Mouse (Mus musculus): Measurements from ENCODE around the gene Me1. TPM values are rescaled to one million over a fixed set of nuclear protein-coding genes. Genes with fewer than 3 reads are reported as not detected.

Gene Me1
- polyA plus RNA-seq, 2 experiments, result 21.1 to 23.5 TPM

GRCm38 (mm10) chr9:86619341-86620139, 76.2 kb downstream of the Me1 start:
- H3K36me3 ChIP-seq (ENCODE audit: control insufficient read depth, insufficient read depth, low read length), result no peaks in the 10 kb centered on the region
- 80% methylated on average over 10 of the region's 10 CpGs for WGBS
- TF ChIP-seq POLR2A (IDR thresholded peaks at IDR 0.05; ENCODE audit: borderline replicate concordance, extremely low read depth, insufficient read depth, insufficient read length), result no peak
- no peaks in the 10 kb centered on the region for H3K9me3 ChIP-seq (ENCODE audit: control insufficient read depth, low read length)
- peaks cover 5% of the 10 kb centered on the region; the same call in 1 of the 2 replicates for H3K4me1 ChIP-seq (ENCODE audit: control insufficient read depth, insufficient read depth, low read length)
- H3K9ac ChIP-seq (ENCODE audit: low read depth, low read length, severe bottlenecking), result no peak overlapping the region
- ATAC-seq (ENCODE audit: low FRiP score, low read depth) (no peak), DNase-seq (ENCODE audit: low spot score) (no peak)
- H3K4me3 ChIP-seq (replicated peaks; ENCODE audit: low read length), result no peak overlapping the region
- H3K27ac ChIP-seq (replicated peaks; ENCODE audit: low read depth, low read length), result no peak overlapping the region
- no peak overlapping the region for H3K4me2 ChIP-seq (replicated peaks; ENCODE audit: low read depth, low read length, severe bottlenecking)
- no peaks in the 10 kb centered on the region for H3K27me3 ChIP-seq (ENCODE audit: control insufficient read depth, insufficient read depth, low read length)

GRCm38 (mm10) chr9:86617837-86618492, 77.8 kb downstream of the Me1 start:
- H3K4me3 ChIP-seq (replicated peaks; ENCODE audit: low read length), result no peak overlapping the region
- ATAC-seq (ENCODE audit: low FRiP score, low read depth) (no peak), DNase-seq (ENCODE audit: low spot score) (no peak)
- H3K9me3 ChIP-seq (ENCODE audit: control insufficient read depth, low read length), result no peaks in the 10 kb centered on the region
- H3K4me1 ChIP-seq (ENCODE audit: control insufficient read depth, insufficient read depth, low read length), result peaks cover 5% of the 10 kb centered on the region; the same call in 1 of the 2 replicates
- no peak for TF ChIP-seq POLR2A (IDR thresholded peaks at IDR 0.05; ENCODE audit: borderline replicate concordance, extremely low read depth, insufficient read depth, insufficient read length)
- no peaks in the 10 kb centered on the region for H3K27me3 ChIP-seq (ENCODE audit: control insufficient read depth, insufficient read depth, low read length)
- WGBS, result 71% methylated on average over 7 of the region's 7 CpGs
- no peak overlapping the region for H3K27ac ChIP-seq (replicated peaks; ENCODE audit: low read depth, low read length)
- no peak overlapping the region for H3K4me2 ChIP-seq (replicated peaks; ENCODE audit: low read depth, low read length, severe bottlenecking)
- no peak overlapping the region for H3K9ac ChIP-seq (ENCODE audit: low read depth, low read length, severe bottlenecking)
- H3K36me3 ChIP-seq (ENCODE audit: control insufficient read depth, insufficient read depth, low read length), result no peaks in the 10 kb centered on the region

- Histone ChIP-seq H3K9ac (ENCODE audit: low read depth, low read length, severe bottlenecking) (no peak overlapping the region), H3K27ac (replicated peaks; ENCODE audit: low read depth, low read length) (no peak overlapping the region), H3K4me3 (replicated peaks; ENCODE audit: low read length) (no peak overlapping the region), H3K4me2 (replicated peaks; ENCODE audit: low read depth, low read length, severe bottlenecking) (no peak overlapping the region), H3K9me3 (ENCODE audit: control insufficient read depth, low read length) (no peaks in the 10 kb centered on the region), H3K27me3 (ENCODE audit: control insufficient read depth, insufficient read depth, low read length) (no peaks in the 10 kb centered on the region), H3K4me1 (ENCODE audit: control insufficient read depth, insufficient read depth, low read length) (peaks cover 5% of the 10 kb centered on the region; the same call in 1 of the 2 replicates), H3K36me3 (ENCODE audit: control insufficient read depth, insufficient read depth, low read length) (peaks cover 5% of the 10 kb centered on the region)
- no peak for ATAC-seq (ENCODE audit: low FRiP score, low read depth)
- TF ChIP-seq POLR2A (IDR thresholded peaks at IDR 0.05; ENCODE audit: borderline replicate concordance, extremely low read depth, insufficient read depth, insufficient read length), result no peak
- no peak for DNase-seq (ENCODE audit: low spot score)
- 84% methylated on average over 1 of the region's 1 CpGs for WGBS
Measured at GRCm38 (mm10) chr9:86615765-86616164, 80.0 kb downstream of the Me1 start.

- Histone ChIP-seq H3K9ac (ENCODE audit: low read depth, low read length, severe bottlenecking) (no peak overlapping the region), H3K36me3 (ENCODE audit: control insufficient read depth, insufficient read depth, low read length) (peaks cover 5% of the 10 kb centered on the region), H3K27ac (replicated peaks; ENCODE audit: low read depth, low read length) (no peak overlapping the region), H3K4me1 (ENCODE audit: control insufficient read depth, insufficient read depth, low read length) (peaks cover 4% of the 10 kb centered on the region; the same call in 1 of the 2 replicates), H3K4me3 (replicated peaks; ENCODE audit: low read length) (no peak overlapping the region), H3K27me3 (ENCODE audit: control insufficient read depth, insufficient read depth, low read length) (no peaks in the 10 kb centered on the region), H3K4me2 (replicated peaks; ENCODE audit: low read depth, low read length, severe bottlenecking) (no peak overlapping the region), H3K9me3 (ENCODE audit: control insufficient read depth, low read length) (no peaks in the 10 kb centered on the region)
- no peak for TF ChIP-seq POLR2A (IDR thresholded peaks at IDR 0.05; ENCODE audit: borderline replicate concordance, extremely low read depth, insufficient read depth, insufficient read length)
- ATAC-seq (ENCODE audit: low FRiP score, low read depth) (no peak), DNase-seq (ENCODE audit: low spot score) (no peak)
- 81% methylated on average over 4 of the region's 4 CpGs for WGBS
Measured at GRCm38 (mm10) chr9:86612091-86612490, 83.7 kb downstream of the Me1 start.

- H3K4me3 ChIP-seq (replicated peaks; ENCODE audit: low read length), result no peak overlapping the region
- H3K27me3 ChIP-seq (ENCODE audit: control insufficient read depth, insufficient read depth, low read length), result no peaks in the 10 kb centered on the region
- DNase-seq (ENCODE audit: low spot score) (peak; percentile 65), ATAC-seq (ENCODE audit: low FRiP score, low read depth) (no peak)
- no peak for TF ChIP-seq POLR2A (IDR thresholded peaks at IDR 0.05; ENCODE audit: borderline replicate concordance, extremely low read depth, insufficient read depth, insufficient read length)
- no peak overlapping the region for H3K27ac ChIP-seq (replicated peaks; ENCODE audit: low read depth, low read length)
- no peak overlapping the region for H3K4me2 ChIP-seq (replicated peaks; ENCODE audit: low read depth, low read length, severe bottlenecking)
- 0 out of 2 replicates have a peak, but pooled peaks cover 4% of the 10 kb centered on the region for H3K4me1 ChIP-seq (ENCODE audit: control insufficient read depth, insufficient read depth, low read length)
- no peaks in the 10 kb centered on the region for H3K9me3 ChIP-seq (ENCODE audit: control insufficient read depth, low read length)
- WGBS, result 63% methylated on average over 6 of the region's 6 CpGs
- no peaks in the 10 kb centered on the region for H3K36me3 ChIP-seq (ENCODE audit: control insufficient read depth, insufficient read depth, low read length)
- H3K9ac ChIP-seq (ENCODE audit: low read depth, low read length, severe bottlenecking), result no peak overlapping the region
Measured at GRCm38 (mm10) chr9:86605776-86606175, 90.0 kb downstream of the Me1 start.

Measured in limb, embryonic 14.5 days (tissue).